Mouse (Mus musculus) CH12F3 (cell line): ENCODE measurements around the gene Col24a1.

Experiments used
- in situ Hi-C: fragments of 300-500 bp; cut with MboI; formaldehyde crosslinking; loops from 2 replicates; pipeline ENCODE4 v1.14.3; 2020; ENCODE audit warnings: low sequenced_read_pairs

The Col24a1 gene

GRCm38 (mm10) chr3:145292337-145293134 lies at the start of gene Col24a1:
Gene Col24a1, plus strand, starts transcription at chr3:145292472.
- in situ Hi-C loops: no loop called here

DNA sequence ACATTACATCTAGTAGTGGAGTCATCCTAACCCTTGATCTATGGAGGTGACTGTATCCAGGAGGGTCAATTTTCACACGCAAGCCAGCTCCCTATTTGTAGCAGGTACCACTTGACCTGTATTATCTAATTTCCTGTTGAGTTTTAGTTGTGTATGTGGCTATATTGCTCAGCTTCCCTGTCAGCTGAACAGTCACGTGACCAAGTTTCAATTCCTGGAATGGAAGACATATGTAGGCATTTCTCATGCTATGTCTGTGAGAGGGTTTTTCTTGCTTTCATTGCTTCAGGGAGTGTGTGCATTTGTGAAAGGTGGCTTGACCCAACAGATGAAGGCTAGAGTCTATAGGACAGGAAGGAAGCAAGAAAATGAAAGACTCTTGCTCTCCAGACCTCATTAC lies 44.2 kb upstream of the Col24a1 start:
- in situ Hi-C loops: no loop called here

GRCm38 (mm10) chr3:145253066-145253465 lies 39.2 kb upstream of the Col24a1 start:
- in situ Hi-C loops: no loop called here

DNA sequence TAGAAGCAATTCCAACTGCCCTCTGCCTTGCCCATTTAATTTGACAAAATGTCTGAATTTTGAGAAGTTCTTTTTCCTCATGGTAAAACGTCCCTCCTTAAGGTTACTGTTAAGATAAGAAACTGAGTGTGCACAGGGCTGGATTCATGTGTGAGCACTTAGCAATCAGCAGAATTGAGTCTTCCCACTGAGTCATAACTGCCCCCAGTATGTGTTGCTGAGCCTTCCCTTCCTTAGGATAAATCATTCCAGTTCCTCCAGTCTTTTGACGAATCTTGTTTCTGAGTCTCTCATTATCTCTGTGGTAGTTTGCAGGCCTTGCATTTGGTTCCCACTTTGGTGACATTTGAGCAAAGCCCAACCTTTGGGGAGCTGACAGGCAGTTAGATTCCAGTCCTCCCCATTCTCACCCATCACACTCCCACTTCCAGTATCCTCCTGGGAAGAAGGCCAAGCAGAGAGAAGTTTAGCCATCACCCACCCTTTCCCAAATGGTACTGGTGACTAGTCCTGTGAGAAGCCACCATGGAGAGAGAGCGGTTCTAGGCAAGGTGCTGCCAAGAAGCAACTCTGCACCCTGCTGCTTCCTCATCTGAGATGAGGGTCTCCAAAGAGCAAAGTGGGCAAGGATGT lies 37.4 kb upstream of the Col24a1 start:
- in situ Hi-C loops: no loop called here

DNA sequence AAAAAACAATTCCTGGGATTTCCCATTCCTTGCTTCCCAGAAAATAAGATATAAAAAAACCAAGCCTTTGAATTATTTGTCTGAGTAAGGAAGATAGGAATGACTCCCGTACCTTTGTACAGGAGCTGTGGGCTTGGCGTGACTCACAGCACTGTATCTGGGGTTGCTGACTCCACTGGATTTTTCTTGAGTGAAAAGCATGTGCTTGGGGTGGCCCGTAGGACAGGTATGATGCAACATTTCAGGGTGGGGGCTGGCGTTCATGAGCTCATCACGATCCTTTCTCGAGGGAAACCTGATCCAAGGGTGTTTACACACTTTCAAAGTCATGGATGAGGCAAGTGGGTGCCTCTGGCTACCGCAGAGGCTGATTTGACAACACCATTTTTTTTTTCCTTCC lies 35.6 kb upstream of the Col24a1 start:
- in situ Hi-C loops: no loop called here

DNA sequence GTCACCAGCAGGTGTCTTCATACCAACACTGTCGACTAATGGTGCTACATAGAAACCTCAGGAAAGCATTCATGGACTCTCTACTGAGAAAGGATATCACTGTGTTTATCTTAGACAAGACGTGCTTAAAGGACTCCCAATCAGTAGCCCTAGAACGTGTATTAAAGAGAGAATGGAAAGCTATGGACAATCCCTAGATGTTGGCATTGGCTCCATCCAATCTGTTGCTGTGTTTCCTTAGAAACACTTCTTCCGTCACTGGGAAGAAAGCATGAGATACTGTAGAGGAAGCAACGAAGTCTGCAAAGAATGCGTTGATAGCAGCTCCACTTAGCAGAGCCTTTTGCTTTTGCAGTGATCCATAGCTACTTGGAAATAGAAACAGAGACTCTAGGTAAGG lies 32.6 kb upstream of the Col24a1 start:
- in situ Hi-C loops: no loop called here

- in situ Hi-C loops: no loop called here
Measured at GRCm38 (mm10) chr3:145263131-145263530, 29.1 kb upstream of the Col24a1 start.

GRCm38 (mm10) chr3:145268066-145268465 lies 24.2 kb upstream of the Col24a1 start:
- in situ Hi-C loops: no loop called here

DNA sequence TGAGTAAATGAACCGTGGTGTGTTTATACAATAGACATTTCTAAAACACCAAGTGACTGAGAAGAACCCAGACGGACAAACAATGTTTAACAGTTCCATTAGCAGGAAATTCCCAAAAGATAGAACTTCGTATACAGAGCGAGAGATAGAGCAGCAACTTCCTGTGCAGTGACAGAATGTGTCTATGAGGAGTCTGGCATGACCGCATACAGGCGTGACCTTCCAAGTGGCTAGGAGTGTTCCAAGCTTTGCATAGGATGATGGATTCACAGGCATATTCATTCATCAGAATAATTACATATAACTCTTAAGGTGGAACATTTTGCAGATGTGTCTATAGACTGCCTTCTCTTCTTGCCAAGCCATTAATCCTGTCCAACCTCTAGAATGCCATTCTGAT lies 18.1 kb upstream of the Col24a1 start:
- in situ Hi-C loops: no loop called here

- in situ Hi-C loops: no loop called here
Measured at GRCm38 (mm10) chr3:145293207-145293606, 935 bp downstream of the Col24a1 start.

DNA sequence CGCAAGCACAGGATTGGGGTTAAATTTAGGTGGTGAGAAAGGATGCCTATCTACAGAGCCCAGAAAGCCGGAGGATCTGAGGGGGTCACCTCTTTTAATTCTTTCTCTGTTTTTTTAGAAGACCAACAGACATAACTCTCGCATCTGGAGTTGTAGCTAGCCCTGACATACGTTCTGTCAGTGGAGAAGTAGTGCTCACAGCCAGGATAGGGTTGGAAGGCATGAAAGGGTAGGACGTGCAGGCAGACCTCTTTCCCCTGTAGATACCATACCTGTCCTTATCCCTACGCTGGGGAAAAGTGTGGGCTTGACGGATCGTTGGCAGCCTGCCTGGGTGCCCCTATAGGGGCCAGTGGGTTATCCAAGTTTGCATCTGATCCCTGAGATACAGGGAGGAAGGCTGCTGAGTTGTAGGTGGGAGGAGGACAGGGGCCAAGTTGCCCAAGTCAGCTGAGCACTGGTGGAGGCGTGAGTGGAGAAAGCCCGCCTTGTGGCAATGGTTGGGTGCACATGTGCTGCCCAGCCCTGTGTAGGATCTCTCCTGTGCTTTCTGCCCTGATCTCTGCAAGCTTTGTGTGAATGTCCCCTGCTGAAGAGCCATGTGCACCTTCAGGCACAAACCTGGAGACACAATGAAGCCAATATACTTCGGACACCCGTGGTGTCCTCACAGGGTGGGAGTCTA lies 1.5 kb downstream of the Col24a1 start:
- in situ Hi-C loops: no loop called here

GRCm38 (mm10) chr3:145299980-145300591 lies 7.8 kb downstream of the Col24a1 start:
- in situ Hi-C loops: no loop called here

- in situ Hi-C loops: no loop called here
Measured at GRCm38 (mm10) chr3:145305311-145305710, 13.0 kb downstream of the Col24a1 start.

GRCm38 (mm10) chr3:145307209-145307608 lies 14.9 kb downstream of the Col24a1 start:
- in situ Hi-C loops: no loop called here

- in situ Hi-C loops: no loop called here
Measured at GRCm38 (mm10) chr3:145320587-145321274, 28.5 kb downstream of the Col24a1 start.

GRCm38 (mm10) chr3:145325402-145325801 lies 33.1 kb downstream of the Col24a1 start:
- in situ Hi-C loops: no loop called here

DNA sequence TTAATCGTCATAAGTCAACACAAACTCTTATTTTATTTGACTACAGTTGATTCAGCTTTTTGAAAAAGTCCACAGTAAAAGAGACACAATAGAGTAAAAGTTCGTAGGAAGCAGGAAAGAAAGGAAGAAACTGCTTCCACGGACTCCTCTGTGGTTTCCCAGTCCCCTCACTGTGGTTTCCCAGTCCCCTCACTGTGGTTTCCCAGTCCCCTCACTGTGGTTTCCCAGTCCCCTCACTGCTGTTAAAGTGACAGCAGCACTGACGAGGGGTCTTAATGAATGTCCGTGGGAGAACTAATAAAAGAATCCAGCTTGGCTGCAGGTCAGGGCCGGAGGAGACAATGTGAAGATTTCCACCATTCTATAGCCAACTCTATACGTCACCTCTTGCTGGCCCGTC lies 39.4 kb downstream of the Col24a1 start:
- in situ Hi-C loops: no loop called here

DNA sequence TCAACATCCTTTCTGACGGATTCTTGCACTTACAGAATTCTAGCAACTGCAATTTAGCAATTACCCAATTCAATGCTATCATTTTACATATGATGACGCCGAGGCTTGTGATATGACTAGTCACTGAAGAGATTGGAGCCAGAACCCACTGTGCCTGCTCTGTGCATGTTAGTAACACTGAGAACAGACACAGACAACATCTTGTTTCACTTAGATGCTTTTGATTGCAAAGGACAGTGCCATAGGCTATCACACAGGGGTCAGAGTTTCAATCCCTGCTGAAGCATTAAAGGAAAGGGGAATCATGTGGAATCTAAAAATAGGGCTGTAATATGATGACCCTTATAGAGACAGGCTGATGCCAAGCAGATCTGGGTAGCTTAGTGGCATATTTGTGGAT lies 41.8 kb downstream of the Col24a1 start:
- in situ Hi-C loops: no loop called here

- in situ Hi-C loops: no loop called here
Measured at GRCm38 (mm10) chr3:145337161-145337560, 44.9 kb downstream of the Col24a1 start.

DNA sequence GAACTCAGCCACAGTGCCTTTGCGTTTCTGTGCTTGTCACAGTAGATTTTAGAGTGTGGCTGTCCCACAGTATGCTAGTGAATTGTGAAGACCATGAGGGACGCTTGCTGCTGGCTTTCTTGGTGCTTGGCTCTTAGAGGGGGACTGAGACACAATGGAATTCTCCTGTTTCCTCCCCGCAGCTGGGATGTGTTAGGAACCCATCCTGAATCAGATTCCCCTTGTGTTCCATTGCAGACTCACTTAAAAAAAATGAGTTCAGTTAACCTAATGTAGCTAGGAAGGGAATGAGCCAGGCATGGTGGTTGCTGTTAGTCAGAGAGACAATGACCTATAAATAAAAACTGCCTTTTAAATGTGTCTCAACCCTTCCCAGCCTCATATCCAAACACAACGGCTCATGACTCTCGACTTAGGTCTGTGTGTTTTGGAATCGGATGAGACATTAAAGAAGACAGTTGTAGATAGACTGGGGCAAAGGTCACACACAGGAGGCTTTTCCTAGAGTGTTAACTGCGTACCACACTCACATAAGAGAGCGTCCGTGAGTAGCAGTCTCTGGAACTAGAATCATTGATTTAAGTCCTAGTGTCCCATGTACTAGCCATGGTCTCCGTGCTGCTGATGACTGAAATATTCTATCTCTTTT lies 47.7 kb downstream of the Col24a1 start:
- in situ Hi-C loops: no loop called here
